Mouse (Mus musculus): Measurements from ENCODE around the gene Arhgef28.

The Arhgef28 gene

GRCm38 (mm10) chr13:97966077-97966476 lies 240.2 kb downstream of the Arhgef28 start:
- no peak for DNase-seq (ENCODE audit: low spot score in 2 of 2)

- DNase-seq (ENCODE audit: low spot score in 2 of 2): no peak
These were observed 241.3 kb downstream of the Arhgef28 start for GRCm38 (mm10) chr13:97964892-97965424.

DNA sequence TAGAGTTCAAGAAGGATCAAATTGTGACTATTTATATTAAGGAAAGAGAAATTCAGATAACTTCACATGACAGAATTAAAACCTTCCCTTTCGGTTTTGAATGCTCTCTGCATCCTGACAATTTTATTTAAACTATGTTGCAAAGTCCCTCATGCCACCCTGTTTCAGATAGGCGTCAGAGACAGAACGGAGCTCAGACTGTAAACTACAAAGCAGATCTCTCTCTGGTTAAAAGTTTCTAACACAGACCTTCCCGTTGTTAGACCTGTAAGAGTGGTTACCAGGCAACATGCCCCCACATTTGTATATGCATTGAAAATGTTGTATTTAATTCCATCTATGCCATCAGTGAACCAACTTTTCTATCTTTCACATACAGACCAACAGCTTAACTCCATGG lies 246.1 kb downstream of the Arhgef28 start:
- DNase-seq (ENCODE audit: low spot score in 2 of 2): no peak

DNA sequence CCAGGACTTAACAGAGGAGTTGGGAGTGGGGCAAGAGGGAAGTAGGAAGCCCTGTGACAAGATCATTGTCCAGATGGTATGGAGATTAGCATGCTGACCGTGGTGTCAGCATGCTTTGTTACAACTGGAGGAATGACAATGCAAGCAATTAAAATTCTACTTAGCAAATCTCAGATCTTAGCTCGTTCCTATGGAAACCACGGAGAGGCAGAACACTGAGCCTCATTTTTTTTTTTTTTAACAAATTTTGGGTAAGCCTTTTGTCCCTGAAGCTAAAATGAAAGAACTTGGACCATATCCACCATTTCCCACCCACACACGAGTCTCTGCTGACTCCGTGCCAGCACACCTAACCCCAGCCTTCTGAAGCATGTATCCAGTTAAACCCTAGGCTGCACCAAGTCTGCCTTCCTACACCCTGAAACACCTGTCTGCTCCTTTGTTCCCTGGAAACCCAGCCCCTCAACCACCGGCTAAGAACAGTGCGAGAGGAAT lies 246.8 kb downstream of the Arhgef28 start:
- no peak for DNase-seq (ENCODE audit: low spot score in 2 of 2)

- no peak for DNase-seq (ENCODE audit: low spot score in 2 of 2)
These were observed 250.5 kb downstream of the Arhgef28 start for GRCm38 (mm10) chr13:97955759-97956158.

DNA sequence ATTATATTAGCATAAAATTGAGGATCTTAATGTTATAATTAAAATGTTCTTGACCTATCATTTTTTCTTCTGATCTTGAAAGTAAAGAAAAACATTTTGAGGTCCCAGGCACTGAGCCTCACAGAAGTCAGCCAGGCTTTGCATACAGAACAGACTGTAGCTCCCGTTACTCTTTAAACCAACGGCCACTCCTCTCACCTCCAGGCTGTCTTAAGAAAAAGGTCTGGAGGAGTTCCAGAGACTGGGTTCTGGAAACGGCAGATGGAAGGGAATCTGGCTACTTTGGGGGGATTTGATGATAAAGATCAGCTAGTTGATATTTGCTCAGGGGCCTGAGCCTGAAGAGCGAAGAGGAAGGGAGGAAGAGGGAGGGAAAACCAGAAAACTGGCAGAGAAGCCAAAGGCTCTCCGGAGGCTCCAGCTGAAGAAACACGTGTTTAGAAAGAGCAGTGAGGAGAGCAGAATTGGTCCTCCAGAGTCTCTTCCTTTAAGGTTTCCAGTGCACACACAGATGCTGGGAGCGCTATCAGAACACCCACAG lies 251.2 kb downstream of the Arhgef28 start:
- no peak for DNase-seq (ENCODE audit: low spot score in 2 of 2)

DNA sequence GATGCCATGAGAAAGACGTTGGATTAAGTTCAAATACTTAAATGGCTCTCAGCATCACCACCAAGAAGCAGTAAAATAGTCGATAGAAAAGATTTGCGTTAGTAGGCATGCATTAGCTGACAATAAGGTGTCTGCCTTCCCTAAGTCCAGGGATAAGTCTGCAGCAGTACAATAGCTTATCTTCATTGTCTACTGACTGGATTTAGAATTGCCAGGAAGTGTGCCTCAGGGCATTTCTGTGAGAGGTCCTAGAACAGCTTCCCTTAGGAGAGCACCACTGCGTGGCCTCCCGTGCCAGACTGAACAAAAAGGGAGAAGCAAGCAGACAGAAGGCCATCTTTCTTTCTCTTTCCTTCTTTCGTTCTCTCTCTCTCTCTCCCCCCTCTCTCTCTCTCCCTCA lies 252.2 kb downstream of the Arhgef28 start:
- no peak for DNase-seq (ENCODE audit: low spot score in 2 of 2)

DNA sequence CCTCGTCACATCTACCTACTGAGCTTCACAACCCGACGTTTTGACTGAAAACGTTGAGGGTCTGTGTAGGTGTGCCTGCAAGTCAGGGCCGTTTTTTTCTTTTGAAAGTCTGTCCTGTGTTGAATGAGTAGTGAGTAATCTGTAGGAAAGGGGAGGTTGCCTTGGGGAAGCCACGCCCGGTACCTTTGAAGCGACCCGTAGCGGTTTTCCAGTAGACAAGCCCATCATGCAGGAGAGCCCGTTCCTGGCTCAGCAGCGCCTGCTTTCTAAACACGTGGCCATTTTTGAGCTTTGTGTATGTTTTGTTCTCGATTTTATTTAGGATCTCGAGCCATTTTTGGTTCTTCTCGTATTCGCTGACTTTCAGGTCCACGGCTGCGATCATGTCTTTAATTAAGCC lies 252.7 kb downstream of the Arhgef28 start:
- no peak for DNase-seq (ENCODE audit: low spot score in 2 of 2)

DNA sequence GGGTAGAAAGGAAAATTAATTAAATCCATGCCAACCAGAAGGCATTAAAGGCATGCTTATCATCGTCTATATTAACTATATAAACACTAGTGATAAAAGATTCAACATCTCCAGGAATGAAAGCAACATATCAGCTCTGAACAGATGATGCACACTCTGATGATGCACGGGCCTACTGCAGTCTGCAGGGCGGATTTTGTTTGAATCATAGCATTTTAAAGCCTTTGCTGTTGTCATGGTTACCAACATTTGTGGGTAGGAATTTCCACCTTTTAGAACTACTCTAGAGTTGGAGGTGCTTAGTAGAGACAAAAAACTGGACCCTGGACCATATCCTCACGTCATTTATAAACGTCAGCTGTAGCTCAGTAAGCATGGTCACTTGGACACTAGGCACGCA lies 257.4 kb downstream of the Arhgef28 start:
- no peak for DNase-seq (ENCODE audit: low spot score in 2 of 2)

DNA sequence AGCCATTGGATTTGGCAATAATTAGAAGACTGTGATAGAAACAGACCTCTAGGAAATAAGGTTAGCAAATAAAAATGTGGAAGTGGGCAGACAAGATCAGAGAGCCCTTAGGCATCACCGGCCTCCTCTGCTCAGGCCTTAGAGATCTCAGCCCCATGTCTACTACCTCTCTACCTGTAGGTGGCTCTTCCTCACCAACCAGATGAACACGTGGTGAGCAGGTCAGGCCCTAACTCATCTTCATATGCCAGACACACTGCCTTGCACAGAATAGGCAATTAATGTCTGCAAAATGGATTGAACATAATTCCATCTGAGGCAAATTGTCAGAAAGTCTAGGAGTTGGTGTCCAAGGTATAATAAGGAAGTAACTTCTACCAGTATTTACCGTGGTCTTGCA lies 258.6 kb downstream of the Arhgef28 start:
- DNase-seq (ENCODE audit: low spot score in 2 of 2): no peak

DNA sequence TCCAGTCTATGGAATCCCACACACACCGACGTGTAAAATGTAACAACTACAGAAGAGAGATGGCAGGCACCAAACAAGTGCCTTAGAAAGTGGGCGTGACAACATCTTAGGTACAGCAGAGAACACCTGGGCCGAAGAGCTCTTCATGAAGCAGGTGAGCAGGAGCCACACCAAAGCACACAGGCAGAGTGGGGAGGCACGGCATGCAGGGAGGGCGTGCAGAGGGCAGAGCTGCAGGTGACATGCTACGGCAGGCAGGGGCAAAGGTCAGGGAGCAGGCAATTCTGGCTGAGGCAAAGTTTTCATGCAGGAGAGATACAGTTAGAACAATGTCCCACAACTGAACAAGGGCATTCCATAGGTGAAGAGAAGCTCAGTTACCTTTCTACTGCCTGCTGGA lies 259.8 kb downstream of the Arhgef28 start:
- DNase-seq (ENCODE audit: low spot score in 2 of 2): no peak

DNA sequence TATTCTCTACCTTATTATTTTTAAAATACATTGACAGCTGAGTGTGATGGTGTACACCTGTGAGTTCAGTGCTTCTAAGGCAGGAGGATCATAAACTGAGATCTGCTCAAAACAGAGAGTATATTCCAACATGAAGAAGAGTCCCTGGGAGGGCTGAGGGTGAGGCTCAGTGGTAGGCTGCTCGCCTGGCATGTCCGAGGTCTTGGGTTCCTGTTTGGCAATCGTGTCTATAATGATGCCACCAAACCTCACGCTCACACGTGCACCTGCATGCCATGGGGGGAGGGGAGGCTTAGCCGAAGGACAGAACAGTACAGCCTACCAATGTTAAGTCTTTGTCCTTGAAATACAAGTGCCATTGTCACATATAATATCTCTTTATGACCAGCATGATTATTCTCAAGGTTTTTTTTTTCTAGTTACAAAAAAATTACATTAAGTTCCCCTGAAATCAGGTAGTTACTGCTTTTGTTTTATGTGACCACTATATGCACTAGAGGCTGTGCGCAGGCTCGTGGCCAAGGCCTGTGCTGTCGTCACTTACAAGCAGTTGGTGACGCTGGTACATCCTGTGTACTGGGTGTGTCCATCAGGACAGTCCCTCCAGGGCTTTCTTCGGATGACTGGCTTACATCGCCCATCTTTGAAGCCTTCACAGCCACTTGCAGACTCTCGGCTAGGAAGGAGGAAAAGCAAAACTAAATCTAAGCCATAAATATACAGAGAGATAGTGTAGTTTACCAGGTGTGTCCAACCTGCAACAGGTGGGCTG lies 264.1 kb downstream of the Arhgef28 start:
- no peak for DNase-seq (ENCODE audit: low spot score in 2 of 2)

GRCm38 (mm10) chr13:97941099-97941498 lies 265.1 kb downstream of the Arhgef28 start:
- peak in 1 of 2 experiments; percentile 11 for DNase-seq (ENCODE audit: low spot score in 2 of 2)

DNA sequence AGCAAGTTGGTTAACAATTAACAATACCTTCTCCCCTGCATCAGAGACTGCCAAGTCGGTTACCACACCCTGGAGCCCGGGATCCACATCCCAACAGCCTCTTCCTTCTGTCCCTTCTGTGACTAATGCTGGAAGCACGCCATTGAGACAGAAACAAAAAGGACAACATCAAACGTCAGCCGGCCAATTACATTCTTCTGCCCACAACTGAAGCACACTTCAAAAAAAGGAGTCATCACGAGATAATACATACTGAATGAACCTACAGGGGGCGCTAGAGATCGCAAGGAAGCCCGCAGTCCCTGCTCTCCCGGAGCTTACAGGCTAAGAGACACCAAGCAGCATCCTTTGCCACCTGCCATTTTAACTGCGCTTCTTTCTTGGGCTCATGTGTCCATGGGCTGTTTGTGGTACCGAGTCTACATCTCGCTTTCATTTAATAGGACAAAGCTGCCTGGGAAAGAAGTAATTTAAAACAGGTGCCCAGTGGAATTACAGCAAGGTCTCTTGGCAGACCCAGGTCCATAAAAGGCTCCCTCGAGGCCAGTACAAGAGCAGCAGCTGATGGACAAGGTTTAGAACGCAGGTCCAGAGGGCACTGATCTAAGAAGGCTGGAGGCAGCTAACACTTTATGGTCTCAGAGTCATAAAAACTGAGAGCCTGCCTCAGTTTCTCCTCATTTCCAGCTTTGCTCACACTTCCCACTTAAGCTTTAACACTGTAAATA lies 266.6 kb downstream of the Arhgef28 start:
- peak; percentile 17 to 54 for DNase-seq (ENCODE audit: low spot score in 2 of 2)

DNA sequence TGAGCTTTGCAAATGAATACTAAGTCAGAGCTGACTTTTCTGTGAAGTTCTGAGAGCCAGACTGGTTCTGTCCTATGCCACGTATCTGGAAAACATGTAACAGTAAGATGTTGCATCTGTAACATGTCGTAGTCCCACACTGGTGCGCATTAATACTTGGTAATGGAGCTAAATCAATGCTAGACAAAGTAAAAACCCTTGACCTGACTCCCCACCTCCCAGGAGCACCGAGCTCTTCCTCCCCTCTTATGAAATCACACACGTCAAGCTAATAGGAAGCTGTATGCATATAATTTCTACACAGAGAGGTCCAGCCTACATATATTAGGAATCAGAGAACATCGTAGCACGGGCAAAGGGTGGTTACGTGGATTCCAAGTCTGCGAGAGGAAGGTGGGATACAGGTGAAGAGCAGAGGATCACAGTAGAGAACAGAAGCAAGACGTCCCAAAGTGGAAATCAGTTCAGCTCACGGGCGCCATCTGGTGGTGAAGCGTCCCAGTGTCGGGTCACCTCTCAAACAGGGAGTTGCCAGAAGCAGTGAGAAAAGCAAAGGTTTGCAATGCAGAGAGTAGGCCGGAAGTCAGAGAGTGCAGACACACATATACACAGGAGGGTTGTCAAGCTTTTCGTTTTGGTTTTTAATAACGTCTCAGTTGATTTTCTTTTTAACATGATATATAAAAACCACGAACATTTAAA lies 267.5 kb downstream of the Arhgef28 start:
- peak; percentile 84 to 96 for DNase-seq (ENCODE audit: low spot score in 2 of 2)

DNA sequence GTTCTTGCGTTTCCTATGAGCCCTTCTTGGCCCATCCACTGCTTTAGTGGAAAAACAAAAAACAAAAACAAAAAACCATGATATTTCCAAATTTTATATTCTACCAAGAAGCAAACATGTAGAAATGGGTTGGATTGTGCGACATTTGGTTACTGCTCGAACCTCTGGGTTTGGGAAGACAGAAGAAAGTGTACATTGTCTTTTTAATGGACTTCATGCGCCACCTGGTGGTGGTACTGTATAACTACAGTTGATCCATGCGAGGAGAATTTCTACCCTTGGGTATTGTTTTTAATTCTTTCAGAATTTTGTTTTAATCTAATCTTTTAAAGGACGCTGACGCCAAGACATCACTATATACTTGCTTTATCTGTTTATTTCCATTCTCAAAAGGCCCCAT lies 268.3 kb downstream of the Arhgef28 start:
- DNase-seq (ENCODE audit: low spot score in 2 of 2): peak in 1 of 2 experiments; percentile 62

DNA sequence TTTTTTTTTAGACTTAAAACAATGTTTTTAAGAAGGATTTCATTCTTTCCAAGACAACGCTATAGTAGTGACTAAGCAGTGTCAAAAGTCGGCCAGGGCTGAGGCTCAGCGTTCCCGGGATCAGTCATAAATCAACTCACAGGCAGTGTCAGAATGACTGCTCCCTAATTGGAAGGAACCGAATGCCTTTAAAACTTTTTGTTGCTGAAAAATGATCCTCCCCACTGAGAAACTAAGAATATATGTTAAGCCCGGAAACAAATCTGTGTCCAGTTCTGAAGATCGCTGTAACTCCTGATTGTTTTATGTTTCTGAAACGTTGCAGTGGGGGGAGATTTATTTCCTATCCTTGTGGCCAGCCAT lies 278.1 kb downstream of the Arhgef28 start:
- DNase-seq (ENCODE audit: low spot score in 2 of 2): no peak

GRCm38 (mm10) chr13:97927376-97928134 lies 278.7 kb downstream of the Arhgef28 start:
- DNase-seq (ENCODE audit: low spot score in 2 of 2): no peak

- DNase-seq (ENCODE audit: low spot score in 2 of 2): no peak
These were observed 279.9 kb downstream of the Arhgef28 start for GRCm38 (mm10) chr13:97926371-97926770.

- DNase-seq (ENCODE audit: low spot score in 2 of 2): no peak
These were observed 283.2 kb downstream of the Arhgef28 start for GRCm38 (mm10) chr13:97923009-97923408.

DNA sequence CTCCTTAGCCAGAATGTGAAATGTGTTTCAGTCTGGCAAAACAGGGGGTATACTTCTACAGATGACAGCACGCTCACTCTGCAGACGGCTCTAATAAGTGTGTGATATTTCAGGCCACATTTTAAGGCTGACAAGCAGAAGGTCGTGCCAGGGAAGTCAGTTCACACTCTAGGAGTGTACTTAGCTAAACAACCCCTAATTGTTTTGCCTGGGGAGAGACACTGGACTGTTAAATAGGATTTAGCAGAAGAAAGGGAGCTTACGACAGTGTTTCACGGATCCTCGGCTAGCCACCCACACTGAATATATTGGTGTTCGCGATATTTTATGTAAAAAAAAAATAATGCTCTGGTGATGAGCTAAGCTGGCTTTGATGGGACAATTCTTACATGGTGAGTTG lies 286.6 kb downstream of the Arhgef28 start:
- no peak for DNase-seq (ENCODE audit: low spot score in 2 of 2)
